Mouse (Mus musculus) pancreas, adult 10 weeks (tissue): Measurements from ENCODE around the gene Serp1. TPM values are rescaled to one million over a fixed set of nuclear protein-coding genes. Genes with fewer than 3 reads are reported as not detected.

Source experiments
- polyA plus RNA-seq: library from polyadenylated mRNA; stranded (reverse); fragments of 350-450 nt; fragmentation: Illumina TruSeq; extraction: RNeasy Lipid Tissue Mini Kit (QIAGEN cat#74804); gene quantifications from one replicate; pipeline ENCODE4 v1.2.3, GENCODE M21; 2015; ENCODE audit warnings: low read depth, low replicate concordance; ENCODE audit not compliant: insufficient read depth

The Serp1 gene
- 58.9 TPM for polyA plus RNA-seq

GRCm38 (mm10) chr3:58525652-58526407 lies at the start of gene Serp1, which contains the start of gene Eif2a:
TSS of gene Serp1 (minus strand) at chr3:58525892.
TSS of gene Eif2a (plus strand) at chr3:58525821.

Other genes with a start within 250 kb of the Serp1 start
- 2.0 TPM for gene Tsc22d2, start 111.2 kb downstream of the Serp1 start, polyA plus RNA-seq
- gene Eif2a, start 71 bp downstream of the Serp1 start, polyA plus RNA-seq, result 10.3 TPM
- 20.8 TPM for gene Selenot, start 50.7 kb upstream of the Serp1 start, polyA plus RNA-seq
- gene Erich6, start 111.3 kb upstream of the Serp1 start, polyA plus RNA-seq, result not detected
- gene Siah2, start 166.5 kb upstream of the Serp1 start, polyA plus RNA-seq, result 5.6 TPM